Mouse (Mus musculus) lung, adult 2 months (tissue): ENCODE measurements around the gene Tnr. TPM values are rescaled to one million over a fixed set of nuclear protein-coding genes. Genes with fewer than 3 reads are reported as not detected.
A peak's percentile ranks its signal among the peaks of the same experiment; 100 is the strongest.

Experiments
- DNase-seq: peaks from one replicate; pipeline ENCODE4 v3.0.0; 2022
- H3K4me1 ChIP-seq: fragments of 200-500 bp; 2 replicates; pipeline ENCODE4 v1.6.1; 2011; ENCODE audit warnings: low read length; ENCODE audit not compliant: control insufficient read depth, insufficient read depth
- H3K4me3 ChIP-seq: fragments of 200-500 bp; replicated peaks from 2 replicates; pipeline ENCODE3; 2011; ENCODE audit warnings: low read depth, mild to moderate bottlenecking, control low read depth, low read length; ENCODE audit errors: extremely low read depth
- CTCF ChIP-seq: fragments of 200-500 bp; IDR thresholded peaks from 2 replicates; pipeline ENCODE4 v1.5.1; 2011; ENCODE audit warnings: mild to moderate bottlenecking, low read length, control low read depth; ENCODE audit not compliant: insufficient read depth
- POLR2A ChIP-seq: fragments of 200-500 bp; IDR thresholded peaks from 2 replicates; pipeline ENCODE4 v1.6.1; 2011; ENCODE audit warnings: low read depth, mild to moderate bottlenecking, control low read depth, low read length, borderline replicate concordance; ENCODE audit errors: extremely low read depth
- WGBS: fragments of 180-500 bp; shearing (Covaris S2); methylation state at CpG from one replicate; pipeline ENCODE4 v1.1.7; 2018; 5-methylcytosine and 5-hydroxymethylcytosine counted together
- polyA plus RNA-seq: library from polyadenylated mRNA; depleted of rRNA; stranded (reverse); fragments of >200 nt; gene quantifications from 2 replicates; pipeline ENCODE4 v1.2.3, GENCODE M21; 2012

Gene Tnr
- polyA plus RNA-seq, 1 experiment = 0.12 TPM

GRCm38 (mm10) chr1:159655241-159655640 is 131.7 kb downstream of the Tnr start:
- TF ChIP-seq POLR2A = no peak
- WGBS = 68% methylated on average over 3 of the region's 3 CpGs
- DNase-seq = no peak
- H3K4me3 ChIP-seq = no peak overlapping the region
- no peaks in the 10 kb centered on the region for H3K4me1 ChIP-seq

- 46% methylated on average over 11 of the region's 11 CpGs for WGBS
- no peak overlapping the region for H3K4me3 ChIP-seq
- H3K4me1 ChIP-seq = no peaks in the 10 kb centered on the region
- no peak for DNase-seq
- no peak for TF ChIP-seq POLR2A
- no peak for TF ChIP-seq CTCF
These were observed 134.4 kb downstream of the Tnr start for GRCm38 (mm10) chr1:159657856-159658542.

GRCm38 (mm10) chr1:159660620-159661501 is 137.3 kb downstream of the Tnr start:
- peak; percentile 19 for DNase-seq
- no peaks in the 10 kb centered on the region for H3K4me1 ChIP-seq
- no peak for TF ChIP-seq POLR2A
- TF ChIP-seq CTCF = no peak
- H3K4me3 ChIP-seq = no peak overlapping the region
- 63% methylated on average over 6 of the region's 6 CpGs for WGBS

- DNase-seq = no peak
- 67% methylated on average over 3 of the region's 3 CpGs for WGBS
- no peak for TF ChIP-seq CTCF
- no peak for TF ChIP-seq POLR2A
These were observed 140.9 kb downstream of the Tnr start for GRCm38 (mm10) chr1:159664496-159664895.

GRCm38 (mm10) chr1:159664945-159665344 is 141.4 kb downstream of the Tnr start:
- H3K4me3 ChIP-seq = no peak overlapping the region
- no peaks in the 10 kb centered on the region for H3K4me1 ChIP-seq
- no peak for TF ChIP-seq CTCF
- TF ChIP-seq POLR2A = no peak
- DNase-seq = no peak
- WGBS = 82% methylated on average over 4 of the region's 4 CpGs

More at GRCm38 (mm10) chr1:159664496-159664895, 140.9 kb downstream of the Tnr start:
- no peak overlapping the region for H3K4me3 ChIP-seq
- no peaks in the 10 kb centered on the region for H3K4me1 ChIP-seq

GRCm38 (mm10) chr1:159670629-159671150 is 147.1 kb downstream of the Tnr start:
- WGBS = 22% methylated on average over 16 of the region's 16 CpGs
- Histone ChIP-seq H3K4me1 (peaks cover 2% of the 10 kb centered on the region; the same call in 1 of the 2 replicates), H3K4me3 (no peak overlapping the region)
- no peak for DNase-seq
- TF ChIP-seq CTCF (no peak), POLR2A (no peak)

GRCm38 (mm10) chr1:159671181-159671580 is 147.6 kb downstream of the Tnr start:
- TF ChIP-seq POLR2A = no peak
- no peak for TF ChIP-seq CTCF
- Histone ChIP-seq H3K4me1 (peaks cover 2% of the 10 kb centered on the region; the same call in 1 of the 2 replicates), H3K4me3 (no peak overlapping the region)
- no peak for DNase-seq
- WGBS = 70% methylated on average over 8 of the region's 8 CpGs

- no peak for DNase-seq
- no peak for TF ChIP-seq CTCF
- TF ChIP-seq POLR2A = no peak
- peaks cover 5% of the 10 kb centered on the region for H3K4me1 ChIP-seq
- WGBS = 64% methylated on average over 1 of the region's 1 CpGs
- no peak overlapping the region for H3K4me3 ChIP-seq
These were observed 150.7 kb downstream of the Tnr start for GRCm38 (mm10) chr1:159674240-159674639.

GRCm38 (mm10) chr1:159675472-159675871 is 151.9 kb downstream of the Tnr start:
- DNase-seq = no peak
- H3K4me1 ChIP-seq = peaks cover 3% of the 10 kb centered on the region
- 64% methylated on average over 4 of the region's 4 CpGs for WGBS
- H3K4me3 ChIP-seq = no peak overlapping the region
- no peak for TF ChIP-seq CTCF
- TF ChIP-seq POLR2A = no peak
